Mouse (Mus musculus) MEL (cell line): ENCODE data around the gene Gm960.

Experiments used
- CHD2 ChIP-seq: IDR thresholded peaks from 2 replicates; pipeline ENCODE4 v1.6.1; 2011; ENCODE audit warnings: low read length, improper control_type of control experiment
- CTCF ChIP-seq, 3 experiments: IDR thresholded peaks in 2 of 3; conservative IDR thresholded peaks in 1 of 3; 2 replicates each; pipeline ENCODE4 v1.5.1; 2011 to 2012; ENCODE audit warnings: low read length in 3 of 3, low read depth in 2 of 3, mild to moderate bottlenecking in 2 of 3, improper control_type of control experiment in 1 of 3, inconsistent platforms in 1 of 3, mixed read lengths in 1 of 3, moderate library complexity in 1 of 3; ENCODE audit not compliant: control insufficient read depth in 1 of 3, insufficient read depth in 1 of 3, poor library complexity in 1 of 3, severe bottlenecking in 1 of 3
- GABPA ChIP-seq: IDR thresholded peaks from 2 replicates; pipeline ENCODE4 v1.6.1; 2012; ENCODE audit warnings: low read depth, mild to moderate bottlenecking, inconsistent platforms, low read length, improper control_type of control experiment, moderate library complexity
- MXI1 ChIP-seq: IDR thresholded peaks from 2 replicates; pipeline ENCODE4 v1.6.1; 2011; ENCODE audit warnings: mild to moderate bottlenecking, low read depth, low read length, improper control_type of control experiment
- SMC3 ChIP-seq: IDR thresholded peaks from 2 replicates; pipeline ENCODE4 v1.6.1; 2011; ENCODE audit warnings: low read depth, low read length, improper control_type of control experiment
- ZKSCAN1 ChIP-seq: IDR thresholded peaks from 2 replicates; pipeline ENCODE4 v1.6.1; 2012; ENCODE audit warnings: low read depth, mild to moderate bottlenecking, inconsistent platforms, low read length, improper control_type of control experiment, moderate library complexity

- TF ChIP-seq GABPA: no peak
- no peak for TF ChIP-seq ZKSCAN1
- TF ChIP-seq MXI1: no peak
- TF ChIP-seq CHD2: no peak
- no peak for TF ChIP-seq SMC3
- TF ChIP-seq CTCF (IDR thresholded peaks at IDR 0.05 in 2 of 3, conservative IDR thresholded peaks at IDR 0.05 in 1 of 3; ENCODE audit: control insufficient read depth in 1 of 3, insufficient read depth in 1 of 3, low read depth in 2 of 3, low read length in 3 of 3, poor library complexity in 1 of 3, severe bottlenecking in 1 of 3): no peak
Measured at GRCm38 (mm10) chr19:4697121-4697520, 1.3 kb downstream of the Gm960 start.
